Mouse (Mus musculus): Measurements from ENCODE around the gene Preb. TPM values are rescaled to one million over a fixed set of nuclear protein-coding genes. Genes with fewer than 3 reads are reported as not detected.
A peak's percentile ranks its signal among the peaks of the same experiment; 100 is the strongest.

Gene Preb
- total and polyA plus RNA-seq, 3 experiments: 80.3 to 166 (median 84.6) TPM

DNA sequence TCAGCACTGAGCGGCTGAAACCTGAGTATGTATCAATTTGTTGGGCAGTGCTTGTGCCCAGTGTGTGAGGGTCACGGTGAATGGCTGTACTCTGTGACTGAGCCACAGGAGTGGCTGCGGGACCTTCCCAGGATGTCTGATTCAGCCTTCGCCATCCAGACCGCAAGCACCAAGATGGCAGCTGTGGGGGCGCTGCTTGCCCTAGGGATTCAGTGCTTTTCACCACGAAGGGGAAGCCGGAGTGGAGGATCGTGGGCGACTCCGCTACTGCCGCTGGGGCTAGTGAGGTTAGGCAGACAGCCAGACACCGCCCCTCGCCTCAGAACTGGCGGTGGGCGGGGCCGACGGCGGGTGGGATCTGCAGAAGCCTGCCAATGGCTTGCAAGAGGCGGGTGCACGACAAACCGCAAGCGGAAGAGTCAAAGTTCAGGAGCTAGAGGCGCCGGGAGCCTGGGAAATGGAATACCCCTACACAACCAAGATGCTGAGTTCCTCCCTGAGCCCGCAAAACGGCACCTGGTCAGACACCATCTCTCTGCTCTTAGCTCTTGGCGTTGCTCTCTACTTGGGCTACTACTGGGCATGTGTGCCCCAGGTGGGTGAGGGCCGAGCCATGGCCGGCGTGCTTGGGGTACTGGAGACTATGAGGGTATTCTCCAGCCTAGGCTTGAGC is 10.4 kb downstream of the Preb start:
- DNase-seq: peak; percentile 95
- H3K27ac ChIP-seq: peak overlapping the region; percentile 82
- TF ChIP-seq POLR2A (IDR thresholded peaks at IDR 0.05; ENCODE audit: insufficient read depth, low read depth, low read length) (peak; percentile 90), CTCF (IDR thresholded peaks at IDR 0.05) (peak; percentile 35), EP300 (IDR thresholded peaks at IDR 0.05; ENCODE audit: insufficient read depth, low read depth, low read length) (0 out of 2 replicates have a peak, but pooled peaks have one; percentile 50)
- peak overlapping the region; percentile 85 for H3K9ac ChIP-seq (ENCODE audit: low read depth, low read length)
- no peaks in the 10 kb centered on the region for H3K27me3 ChIP-seq (ENCODE audit: control insufficient read depth, insufficient read depth, low read length)
- no peaks in the 10 kb centered on the region for H3K36me3 ChIP-seq (ENCODE audit: control insufficient read depth, insufficient read depth, low read length)
- no peaks in the 10 kb centered on the region for H3K79me2 ChIP-seq (replicated peaks; ENCODE audit: control insufficient read depth, insufficient read depth, low read length)
- intact Hi-C loops (cut with DNase I): no loop called here
- WGBS: under 1% methylated on average over 31 of the region's 31 CpGs
- H3K4me3 ChIP-seq: peak overlapping the region; percentile 64
- H3K4me1 ChIP-seq (ENCODE audit: control insufficient read depth, insufficient read depth, low read length): peaks cover 10% of the 10 kb centered on the region

DNA sequence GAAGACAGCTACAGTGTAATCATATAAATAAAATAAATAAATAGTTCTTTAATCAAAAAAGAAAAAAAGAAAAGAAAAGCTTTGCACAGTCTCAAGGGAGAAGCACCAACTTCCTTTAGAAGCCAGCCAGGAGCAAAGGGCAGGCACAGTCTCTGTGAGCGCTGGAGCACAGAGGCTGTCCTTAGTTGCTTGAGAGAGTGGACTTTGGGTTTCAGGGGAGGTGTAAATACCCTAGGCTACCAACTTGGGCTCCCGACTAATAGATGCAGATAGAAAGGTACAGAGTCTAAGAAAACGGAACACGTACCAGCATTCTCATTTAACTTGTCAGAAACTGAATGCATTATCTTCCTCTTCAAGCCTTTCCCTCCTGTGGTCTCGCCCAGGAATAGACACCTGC is 11.5 kb downstream of the Preb start:
- 86% methylated on average over 5 of the region's 5 CpGs for WGBS
- Histone ChIP-seq H3K79me2 (replicated peaks; ENCODE audit: control insufficient read depth, insufficient read depth, low read length) (no peaks in the 10 kb centered on the region), H3K27me3 (ENCODE audit: control insufficient read depth, insufficient read depth, low read length) (no peaks in the 10 kb centered on the region), H3K27ac (no peak overlapping the region), H3K36me3 (ENCODE audit: control insufficient read depth, insufficient read depth, low read length) (no peaks in the 10 kb centered on the region), H3K4me3 (no peak overlapping the region), H3K9ac (ENCODE audit: low read depth, low read length) (no peak overlapping the region), H3K4me1 (ENCODE audit: control insufficient read depth, insufficient read depth, low read length) (peaks cover 10% of the 10 kb centered on the region)
- TF ChIP-seq POLR2A (IDR thresholded peaks at IDR 0.05; ENCODE audit: insufficient read depth, low read depth, low read length): no peak
- no peak for TF ChIP-seq EP300 (IDR thresholded peaks at IDR 0.05; ENCODE audit: insufficient read depth, low read depth, low read length)
- TF ChIP-seq CTCF (IDR thresholded peaks at IDR 0.05): no peak
- intact Hi-C loops (cut with DNase I): no loop called here
- no peak for DNase-seq

DNA sequence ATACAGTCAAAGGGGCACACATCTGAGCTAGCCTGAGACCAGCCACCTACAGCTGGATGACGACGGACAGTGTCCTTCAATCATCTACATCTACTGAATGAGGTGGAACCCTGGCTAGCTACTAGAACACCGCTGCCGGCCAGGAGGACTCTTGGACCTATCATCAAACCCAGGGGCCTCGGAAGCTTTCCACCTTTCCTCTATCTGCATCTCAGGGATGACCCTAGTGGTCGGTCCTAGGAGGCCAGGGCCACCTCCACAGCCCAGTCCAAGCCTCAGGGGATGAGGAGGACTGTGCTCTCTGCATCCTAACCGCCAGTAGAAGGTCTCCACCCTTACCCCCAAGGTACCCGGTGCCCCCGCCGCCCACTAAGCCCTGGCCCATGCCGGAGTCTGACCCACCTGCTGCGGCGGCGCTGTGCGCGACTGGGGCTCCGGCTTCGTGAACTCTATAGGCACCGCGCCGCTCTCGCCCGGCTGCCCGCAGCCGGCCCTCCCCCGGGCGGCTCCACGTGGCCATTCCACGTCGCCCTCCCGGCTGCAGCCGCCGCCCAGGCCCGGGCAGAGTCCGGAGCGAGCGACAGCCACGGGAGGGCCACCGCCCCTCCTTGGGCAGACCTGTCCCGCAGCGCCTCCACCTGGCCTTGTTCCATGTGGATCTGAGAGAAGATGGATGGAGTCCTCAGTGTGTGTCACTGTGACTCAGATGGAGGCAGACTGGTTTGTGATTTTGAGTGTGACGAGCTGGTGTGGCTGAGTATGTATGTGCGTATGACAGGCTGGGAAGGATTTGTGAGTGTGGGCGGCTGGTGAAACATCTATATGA is 15.0 kb downstream of the Preb start, which contains the start of gene Cgref1:
Gene Cgref1, minus strand, starts transcription at position 636 of the 826 bp plus-strand sequence.
- Histone ChIP-seq H3K36me3 (ENCODE audit: control insufficient read depth, insufficient read depth, low read length) (no peaks in the 10 kb centered on the region), H3K9ac (ENCODE audit: low read depth, low read length) (peak within 1 kb of the TSS; percentile 59), H3K27ac (no peak within 1 kb of the TSS), H3K4me1 (ENCODE audit: control insufficient read depth, insufficient read depth, low read length) (peaks cover 1% of the 10 kb centered on the region), H3K79me2 (replicated peaks; ENCODE audit: control insufficient read depth, insufficient read depth, low read length) (no peaks in the 10 kb centered on the region), H3K27me3 (ENCODE audit: control insufficient read depth, insufficient read depth, low read length) (no peaks in the 10 kb centered on the region), H3K4me3 (peak within 1 kb of the TSS; percentile 42)
- TF ChIP-seq CTCF (IDR thresholded peaks at IDR 0.05): peak; percentile 55
- TF ChIP-seq POLR2A (IDR thresholded peaks at IDR 0.05; ENCODE audit: insufficient read depth, low read depth, low read length): no peak
- intact Hi-C loops (cut with DNase I): loop anchor here (1.0 kb wide), 1 partner anchor 25 kb away; no protein-coding TSS in a partner anchor
- WGBS: 10% methylated on average over 44 of the region's 44 CpGs
- DNase-seq: peak; percentile 63 to 66

DNA sequence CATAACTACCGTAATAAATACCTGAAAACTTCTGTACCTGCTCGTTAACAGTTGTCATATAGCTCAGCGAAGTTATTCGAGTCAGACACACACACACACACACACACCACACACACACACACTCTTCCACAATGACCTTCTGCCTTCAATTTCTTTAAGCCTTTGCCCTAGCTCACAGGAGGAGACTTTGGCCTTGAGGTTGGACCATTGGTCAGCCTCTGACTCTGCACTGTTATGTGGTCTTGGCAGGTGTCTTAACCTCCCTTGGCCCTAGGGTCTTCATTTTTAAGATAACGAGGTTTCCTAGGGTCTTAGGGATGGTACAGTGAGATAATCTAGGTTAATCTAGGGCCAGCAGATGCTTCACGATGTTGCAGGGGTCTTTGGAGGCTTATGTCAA is 15.8 kb downstream of the Preb start:
- Histone ChIP-seq H3K27ac (no peak overlapping the region), H3K4me1 (ENCODE audit: control insufficient read depth, insufficient read depth, low read length) (peaks cover 1% of the 10 kb centered on the region), H3K27me3 (ENCODE audit: control insufficient read depth, insufficient read depth, low read length) (no peaks in the 10 kb centered on the region), H3K36me3 (ENCODE audit: control insufficient read depth, insufficient read depth, low read length) (no peaks in the 10 kb centered on the region), H3K79me2 (replicated peaks; ENCODE audit: control insufficient read depth, insufficient read depth, low read length) (no peaks in the 10 kb centered on the region), H3K4me3 (no peak overlapping the region), H3K9ac (ENCODE audit: low read depth, low read length) (no peak overlapping the region)
- 92% methylated on average over 6 of the region's 6 CpGs for WGBS
- TF ChIP-seq EP300 (IDR thresholded peaks at IDR 0.05; ENCODE audit: insufficient read depth, low read depth, low read length) (no peak), POLR2A (IDR thresholded peaks at IDR 0.05; ENCODE audit: insufficient read depth, low read depth, low read length) (no peak), CTCF (IDR thresholded peaks at IDR 0.05) (no peak)
- no peak for DNase-seq
- intact Hi-C loops (cut with DNase I): loop anchor here (1.0 kb wide), 1 partner anchor 26 kb away; no protein-coding TSS in a partner anchor

DNA sequence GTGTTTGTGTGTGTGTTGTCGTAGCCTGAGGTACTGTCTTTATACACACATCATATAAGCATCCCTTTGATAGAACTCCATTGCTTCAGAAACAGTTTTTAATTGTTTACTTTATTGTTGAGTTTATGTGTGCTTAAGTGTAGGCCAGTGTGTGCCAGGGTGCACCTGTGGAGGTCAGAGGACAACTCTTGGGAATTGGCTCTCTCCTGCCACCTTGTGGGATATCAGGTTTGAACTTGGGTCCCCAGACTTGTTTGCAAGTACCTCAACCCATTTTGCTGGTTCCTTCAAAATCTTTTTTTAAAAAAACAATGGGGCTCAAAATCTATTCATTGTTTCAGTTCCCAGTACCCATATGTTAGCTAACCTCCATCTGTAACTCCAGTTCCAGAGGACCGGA is 17.2 kb downstream of the Preb start:
- 96% methylated on average over 2 of the region's 2 CpGs for WGBS
- H3K36me3 ChIP-seq (ENCODE audit: control insufficient read depth, insufficient read depth, low read length): no peaks in the 10 kb centered on the region
- H3K9ac ChIP-seq (ENCODE audit: low read depth, low read length): no peak overlapping the region
- no peaks in the 10 kb centered on the region for H3K79me2 ChIP-seq (replicated peaks; ENCODE audit: control insufficient read depth, insufficient read depth, low read length)
- H3K27me3 ChIP-seq (ENCODE audit: control insufficient read depth, insufficient read depth, low read length): no peaks in the 10 kb centered on the region
- H3K4me3 ChIP-seq: no peak overlapping the region
- TF ChIP-seq POLR2A (IDR thresholded peaks at IDR 0.05; ENCODE audit: insufficient read depth, low read depth, low read length): no peak
- no peak for TF ChIP-seq EP300 (IDR thresholded peaks at IDR 0.05; ENCODE audit: insufficient read depth, low read depth, low read length)
- peak; percentile 65 for TF ChIP-seq CTCF (IDR thresholded peaks at IDR 0.05)
- H3K4me1 ChIP-seq (ENCODE audit: control insufficient read depth, insufficient read depth, low read length): peaks cover 1% of the 10 kb centered on the region
- no peak for DNase-seq
- no peak overlapping the region for H3K27ac ChIP-seq
- intact Hi-C loops (cut with DNase I): no loop called here
